Mouse (Mus musculus) forebrain, postnatal 0 days (tissue): ENCODE results near the gene Col4a1. TPM values are rescaled to one million over a fixed set of nuclear protein-coding genes. Genes with fewer than 3 reads are reported as not detected.

Experiments used
- ATAC-seq: fragments of 200-750 bp; cut with Nextera tagmentation; 2 replicates; pipeline ENCODE4 v1.8.0; 2017; ENCODE audit warnings: mild to moderate bottlenecking, moderate library complexity
- DNase-seq: peaks from one replicate; pipeline ENCODE4 v3.0.0-alpha.2; 2015
- H3K27ac ChIP-seq: fragments of 300-500 bp; sonication (generic); 2 replicates; pipeline ENCODE4 v1.5.1; 2014; ENCODE audit warnings: low read depth, mild to moderate bottlenecking, antibody characterized with exemption, low read length, moderate library complexity, mixed read lengths
- H3K27me3 ChIP-seq: fragments of 300-500 bp; sonication (generic); 2 replicates; pipeline ENCODE4 v1.6.1; 2014; ENCODE audit warnings: mild to moderate bottlenecking, low read length, mixed read lengths; ENCODE audit not compliant: insufficient read depth
- H3K36me3 ChIP-seq: fragments of 300-500 bp; sonication (generic); 2 replicates; pipeline ENCODE4 v1.6.1; 2014; ENCODE audit warnings: mild to moderate bottlenecking, moderate library complexity; ENCODE audit not compliant: insufficient read depth
- H3K4me1 ChIP-seq: fragments of 300-500 bp; sonication (generic); 2 replicates; pipeline ENCODE4 v1.6.1; 2014; ENCODE audit warnings: antibody characterized with exemption; ENCODE audit not compliant: insufficient read depth
- H3K4me2 ChIP-seq: fragments of 300-500 bp; sonication (generic); 2 replicates; pipeline ENCODE4 v1.6.1; 2014; ENCODE audit warnings: low read depth, mild to moderate bottlenecking, moderate library complexity
- H3K4me3 ChIP-seq: fragments of 300-500 bp; sonication (generic); 2 replicates; pipeline ENCODE4 v1.5.1; 2014; ENCODE audit warnings: low read depth, low read length, mixed read lengths
- H3K9ac ChIP-seq: fragments of 300-500 bp; sonication (generic); 2 replicates; pipeline ENCODE4 v1.6.1; 2014; ENCODE audit warnings: mild to moderate bottlenecking
- H3K9me3 ChIP-seq: fragments of 300-500 bp; sonication (generic); 2 replicates; pipeline ENCODE4 v1.6.1; 2016; ENCODE audit warnings: low read length
- CTCF ChIP-seq: sonication (generic); IDR thresholded peaks from 2 replicates; pipeline ENCODE4 v1.5.1; 2016; ENCODE audit warnings: antibody characterized with exemption, control low read depth, low read depth
- WGBS: fragments of 180-500 bp; shearing (Covaris S2); extraction: QIAGEN DNeasy Blood & Tissue Kit; methylation state at CpG from one replicate; pipeline ENCODE4 v1.1.7; 2014; 5-methylcytosine and 5-hydroxymethylcytosine counted together
- polyA plus RNA-seq: library from polyadenylated mRNA; unstranded; fragments of >200 nt; fragmentation: Nextera tagmentation; extraction: Ambion mirVana; gene quantifications from 2 replicates; pipeline ENCODE4 v1.2.1, GENCODE M21; 2015
- total RNA-seq: library from RNA; depleted of rRNA; stranded (reverse); fragments of >200 nt; gene quantifications from 2 replicates; pipeline ENCODE4 v1.2.3, GENCODE M21; 2014; rRNA removed

Gene Col4a1
- total and polyA plus RNA-seq, 2 experiments from 2014 or later: 45.1 to 217 TPM

- ATAC-seq (no peak), DNase-seq (no peak)
- no peak for TF ChIP-seq CTCF
- no peak overlapping the region for H3K9ac ChIP-seq
- no peaks in the 10 kb centered on the region for H3K9me3 ChIP-seq
- no peak overlapping the region for H3K27ac ChIP-seq
- H3K27me3 ChIP-seq: no peaks in the 10 kb centered on the region
- no peak overlapping the region for H3K4me3 ChIP-seq
- no peaks in the 10 kb centered on the region for H3K36me3 ChIP-seq
- no peaks in the 10 kb centered on the region for H3K4me1 ChIP-seq
- H3K4me2 ChIP-seq: no peak overlapping the region
- 88% methylated on average over 9 of the region's 9 CpGs for WGBS
Measured at GRCm38 (mm10) chr8:11167955-11168354, 144.7 kb downstream of the Col4a1 start.

- ATAC-seq: 0 out of 2 replicates have a peak, but pooled peaks have one; percentile 18
- WGBS: 18% methylated on average over 4 of the region's 4 CpGs
- H3K4me2 ChIP-seq: no peak overlapping the region
Measured at GRCm38 (mm10) chr8:11165592-11165991, 147.0 kb downstream of the Col4a1 start.

GRCm38 (mm10) chr8:11156319-11156692 lies 156.3 kb downstream of the Col4a1 start:
- no peak overlapping the region for H3K4me3 ChIP-seq
- no peak for DNase-seq
- 77% methylated on average over 2 of the region's 2 CpGs for WGBS
- no peaks in the 10 kb centered on the region for H3K36me3 ChIP-seq
- H3K27ac ChIP-seq: no peak overlapping the region
- no peak for TF ChIP-seq CTCF
- no peaks in the 10 kb centered on the region for H3K4me1 ChIP-seq
- no peak overlapping the region for H3K9ac ChIP-seq
- no peaks in the 10 kb centered on the region for H3K27me3 ChIP-seq
- no peak for ATAC-seq
- no peaks in the 10 kb centered on the region for H3K9me3 ChIP-seq
- H3K4me2 ChIP-seq: no peak overlapping the region

More at GRCm38 (mm10) chr8:11165592-11165991, 147.0 kb downstream of the Col4a1 start:
- Histone ChIP-seq H3K27ac (no peak overlapping the region), H3K9me3 (no peaks in the 10 kb centered on the region), H3K4me1 (no peaks in the 10 kb centered on the region), H3K27me3 (no peaks in the 10 kb centered on the region), H3K36me3 (no peaks in the 10 kb centered on the region), H3K4me3 (no peak overlapping the region), H3K9ac (no peak overlapping the region)
- DNase-seq: no peak
- no peak for TF ChIP-seq CTCF

- no peak overlapping the region for H3K9ac ChIP-seq
- no peaks in the 10 kb centered on the region for H3K36me3 ChIP-seq
- ATAC-seq (no peak), DNase-seq (no peak)
- H3K4me1 ChIP-seq: no peaks in the 10 kb centered on the region
- H3K27me3 ChIP-seq: no peaks in the 10 kb centered on the region
- H3K4me3 ChIP-seq: no peak overlapping the region
- H3K4me2 ChIP-seq: no peak overlapping the region
- no peaks in the 10 kb centered on the region for H3K9me3 ChIP-seq
- 86% methylated on average over 9 of the region's 9 CpGs for WGBS
- TF ChIP-seq CTCF: no peak
- H3K27ac ChIP-seq: no peak overlapping the region
Measured at GRCm38 (mm10) chr8:11155579-11156318, 156.9 kb downstream of the Col4a1 start.

- 83% methylated on average over 3 of the region's 3 CpGs for WGBS
- no peak for TF ChIP-seq CTCF
- Histone ChIP-seq H3K27me3 (no peaks in the 10 kb centered on the region), H3K9me3 (no peaks in the 10 kb centered on the region), H3K27ac (no peak overlapping the region), H3K36me3 (no peaks in the 10 kb centered on the region), H3K4me3 (no peak overlapping the region), H3K4me2 (no peak overlapping the region), H3K4me1 (no peaks in the 10 kb centered on the region), H3K9ac (no peak overlapping the region)
- DNase-seq (no peak), ATAC-seq (no peak)
Measured at GRCm38 (mm10) chr8:11150268-11150667, 162.4 kb downstream of the Col4a1 start.

GRCm38 (mm10) chr8:11149201-11149810 lies 163.3 kb downstream of the Col4a1 start:
- Histone ChIP-seq H3K9me3 (no peaks in the 10 kb centered on the region), H3K27me3 (no peaks in the 10 kb centered on the region), H3K36me3 (no peaks in the 10 kb centered on the region), H3K4me1 (no peaks in the 10 kb centered on the region), H3K9ac (no peak overlapping the region), H3K27ac (no peak overlapping the region), H3K4me3 (no peak overlapping the region), H3K4me2 (no peak overlapping the region)
- no peak for TF ChIP-seq CTCF
- WGBS: 89% methylated on average over 9 of the region's 9 CpGs
- ATAC-seq: no peak
- no peak for DNase-seq

- Histone ChIP-seq H3K9me3 (no peaks in the 10 kb centered on the region), H3K36me3 (no peaks in the 10 kb centered on the region), H3K27ac (no peak overlapping the region), H3K4me3 (no peak overlapping the region), H3K27me3 (no peaks in the 10 kb centered on the region), H3K4me2 (no peak overlapping the region), H3K4me1 (no peaks in the 10 kb centered on the region), H3K9ac (no peak overlapping the region)
- DNase-seq (no peak), ATAC-seq (no peak)
- 87% methylated on average over 8 of the region's 8 CpGs for WGBS
- TF ChIP-seq CTCF: no peak
Measured at GRCm38 (mm10) chr8:11148797-11149196, 163.8 kb downstream of the Col4a1 start.

Other genes with a start within 250 kb of the Col4a1 start
- 57.0 and 95.7 TPM in 2 replicates for gene Col4a2, start within 50 bp of the Col4a1 start, total RNA-seq
- gene Col4a2, start within 50 bp of the Col4a1 start, polyA plus RNA-seq: 23.1 and 26.6 TPM in 2 replicates
- gene Rab20, start 165.9 kb upstream of the Col4a1 start, total RNA-seq: 0.95 and 1.2 TPM in 2 replicates
- 1.6 and 2.7 TPM in 2 replicates for gene Rab20, start 165.9 kb upstream of the Col4a1 start, polyA plus RNA-seq
- 89.1 and 111 TPM in 2 replicates for gene Naxd, start 184.7 kb upstream of the Col4a1 start, total RNA-seq
- gene Naxd, start 184.7 kb upstream of the Col4a1 start, polyA plus RNA-seq: 130 and 134 TPM in 2 replicates
- 39.3 and 49.9 TPM in 2 replicates for gene Cars2, start 238.0 kb upstream of the Col4a1 start, total RNA-seq
- 23.3 and 25.9 TPM in 2 replicates for gene Cars2, start 238.0 kb upstream of the Col4a1 start, polyA plus RNA-seq
- gene Ing1, start 242.7 kb upstream of the Col4a1 start, total RNA-seq: 30.8 and 34.7 TPM in 2 replicates
- 43.5 and 49.9 TPM in 2 replicates for gene Ing1, start 242.7 kb upstream of the Col4a1 start, polyA plus RNA-seq